Mouse (Mus musculus) C2C12 (cell line): ENCODE measurements at regions not wholly inside any gene's neighbourhood (a gene's known extent, or its start where the extent isn't known, plus 50 kb on each side); places are given as distances from the start of the nearest gene placed in this dataset.
A peak's percentile ranks its signal among the peaks of the same experiment; 100 is the strongest.

Experiments
- H3K27me3 ChIP-seq: one replicate; pipeline ENCODE4 v1.6.1; 2011; ENCODE audit not compliant: control insufficient read depth, insufficient read depth, insufficient read length
- H3K36me3 ChIP-seq: one replicate; pipeline ENCODE4 v1.6.1; 2011; ENCODE audit not compliant: control insufficient read depth, insufficient read depth
- H3K4me3 ChIP-seq: one replicate; pipeline ENCODE4 v1.5.1; 2011; ENCODE audit warnings: mild to moderate bottlenecking, control low read depth; ENCODE audit not compliant: poor library complexity, insufficient read depth, severe bottlenecking
- H3K79me2 ChIP-seq: one replicate; pipeline ENCODE4 v1.6.1; 2011; ENCODE audit not compliant: control insufficient read depth, insufficient read depth
- H3K79me3 ChIP-seq: one replicate; pipeline ENCODE4 v1.6.1; 2011; ENCODE audit warnings: low read depth, control low read depth
- H3ac ChIP-seq: one replicate; pipeline ENCODE3; 2011; ENCODE audit warnings: low read depth; ENCODE audit not compliant: control insufficient read depth, insufficient read length
- CEBPB ChIP-seq: IDR thresholded peaks from one replicate; pipeline ENCODE4 v1.6.1; 2011; ENCODE audit warnings: low read depth, mild to moderate bottlenecking, control low read depth, moderate library complexity
- CTCF ChIP-seq: IDR thresholded peaks from one replicate; pipeline ENCODE4 v1.5.1; 2011; ENCODE audit not compliant: control insufficient read depth, insufficient read depth, insufficient read length
- FOSL1 ChIP-seq: IDR thresholded peaks from one replicate; pipeline ENCODE4 v1.8.0; 2011; ENCODE audit warnings: mild to moderate bottlenecking, low read length; ENCODE audit not compliant: poor library complexity, insufficient read depth, severe bottlenecking
- MAX ChIP-seq: IDR thresholded peaks from one replicate; pipeline ENCODE4 v1.6.1; 2011; ENCODE audit warnings: mild to moderate bottlenecking, control low read depth
- MYOD1 ChIP-seq: IDR thresholded peaks from one replicate; pipeline ENCODE4 v1.6.1; 2011; ENCODE audit warnings: low read depth; ENCODE audit not compliant: control insufficient read depth, insufficient read length
- MYOG ChIP-seq: IDR thresholded peaks from one replicate; pipeline ENCODE4 v1.6.1; 2011; ENCODE audit not compliant: control insufficient read depth, insufficient read length; ENCODE audit errors: extremely low read depth
- USF1 ChIP-seq: IDR thresholded peaks from one replicate; pipeline ENCODE4 v1.6.1; 2011; ENCODE audit warnings: low read depth, mild to moderate bottlenecking, control low read depth, moderate library complexity

DNA sequence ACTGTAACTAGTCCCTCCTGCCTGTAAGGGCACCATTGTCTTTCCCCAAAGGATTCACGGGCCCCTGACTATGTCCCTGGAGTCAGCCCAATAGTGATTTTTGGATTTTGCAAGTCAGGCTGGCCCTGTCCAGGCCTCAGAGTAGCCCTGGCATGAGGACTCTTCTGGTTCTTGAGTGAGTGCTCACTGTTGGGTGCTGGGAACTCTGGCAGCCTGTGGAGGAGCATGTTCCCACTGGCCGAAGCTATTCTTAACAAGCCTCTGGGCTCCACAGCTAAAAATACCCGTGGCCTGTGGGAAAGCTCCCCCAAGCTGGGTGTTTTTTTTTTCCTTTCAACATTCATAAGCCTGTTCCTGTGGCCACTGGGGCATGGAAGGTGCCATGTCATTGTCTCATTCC, 60.0 kb upstream of the Ccnd1 start:
- H3K36me3 ChIP-seq = no peaks in the 10 kb centered on the region
- no peak overlapping the region for H3K4me3 ChIP-seq
- H3K79me2 ChIP-seq = no peaks in the 10 kb centered on the region
- no peaks in the 10 kb centered on the region for H3K27me3 ChIP-seq
- H3K79me3 ChIP-seq = no peaks in the 10 kb centered on the region
- no peak overlapping the region for H3ac ChIP-seq
- TF ChIP-seq MAX (no peak), FOSL1 (no peak), CTCF (no peak), CEBPB (no peak), USF1 (no peak), MYOD1 (no peak), MYOG (no peak)

DNA sequence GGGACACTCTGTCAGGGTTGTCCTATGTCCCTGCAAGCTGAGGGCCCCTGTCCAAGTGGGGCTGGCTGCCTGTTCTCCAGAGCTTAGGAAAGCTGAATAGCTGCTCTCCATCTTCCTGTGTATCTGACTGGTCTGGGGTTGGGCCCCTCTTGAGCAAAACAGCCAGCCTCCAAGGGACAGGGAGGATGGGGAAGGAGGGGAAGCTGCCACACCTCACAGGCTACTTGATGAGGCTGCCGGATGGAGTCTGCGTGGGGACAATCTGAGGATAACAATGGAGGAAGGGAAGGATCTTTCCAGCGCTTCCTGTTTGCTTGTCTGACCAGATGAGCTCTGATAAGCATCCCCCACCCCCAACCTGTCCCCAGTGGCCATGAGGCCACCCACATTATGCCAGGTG, 57.1 kb upstream of the Ccnd1 start:
- Histone ChIP-seq H3K27me3 (no peaks in the 10 kb centered on the region), H3K79me3 (no peaks in the 10 kb centered on the region), H3K36me3 (no peaks in the 10 kb centered on the region), H3K79me2 (no peaks in the 10 kb centered on the region), H3ac (no peak overlapping the region), H3K4me3 (no peak overlapping the region)
- TF ChIP-seq USF1 (no peak), CEBPB (no peak), CTCF (no peak), MYOD1 (no peak), FOSL1 (no peak)

- Histone ChIP-seq H3K79me2 (no peaks in the 10 kb centered on the region), H3ac (no peak overlapping the region), H3K79me3 (no peaks in the 10 kb centered on the region), H3K36me3 (no peaks in the 10 kb centered on the region), H3K27me3 (no peaks in the 10 kb centered on the region), H3K4me3 (no peak overlapping the region)
- TF ChIP-seq MAX (no peak), CEBPB (peak; percentile 94), FOSL1 (no peak), CTCF (no peak)
These were observed 54.5 kb upstream of the Ccnd1 start for GRCm38 (mm10) chr7:144994229-144994628.

- no peaks in the 10 kb centered on the region for H3K79me2 ChIP-seq
- H3ac ChIP-seq = no peak overlapping the region
- TF ChIP-seq MAX (no peak), MYOD1 (no peak), CEBPB (no peak), MYOG (no peak), CTCF (no peak), FOSL1 (no peak), USF1 (no peak)
- H3K36me3 ChIP-seq = no peaks in the 10 kb centered on the region
- no peaks in the 10 kb centered on the region for H3K79me3 ChIP-seq
- H3K4me3 ChIP-seq = no peak overlapping the region
- no peaks in the 10 kb centered on the region for H3K27me3 ChIP-seq
These were observed 53.8 kb upstream of the Ccnd1 start for GRCm38 (mm10) chr7:144993566-144993965.

DNA sequence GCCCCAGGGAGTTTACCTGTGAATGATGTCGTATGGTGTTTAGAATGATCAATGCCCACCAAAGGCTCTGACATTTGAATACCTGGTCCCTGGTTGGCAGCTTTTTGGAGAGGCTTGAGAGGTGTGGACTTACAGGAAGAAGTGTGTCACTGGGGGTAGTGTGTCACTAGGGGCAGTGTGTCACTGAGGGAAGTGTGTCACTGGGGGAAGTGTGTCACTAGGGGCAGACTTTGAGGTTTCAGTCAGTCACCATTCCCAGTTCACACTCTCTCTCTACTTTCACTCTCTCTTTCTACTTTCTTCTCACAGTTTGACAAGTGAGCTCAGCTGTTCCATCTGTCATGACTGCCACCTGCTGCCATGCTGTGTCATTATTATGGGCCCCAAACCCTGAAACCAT, 52.0 kb upstream of the Ccnd1 start:
- H3K27me3 ChIP-seq = no peaks in the 10 kb centered on the region
- H3K36me3 ChIP-seq = no peaks in the 10 kb centered on the region
- TF ChIP-seq FOSL1 = no peak
- no peak for TF ChIP-seq MYOG
- no peak for TF ChIP-seq CTCF
- no peak for TF ChIP-seq CEBPB
- no peak for TF ChIP-seq MYOD1
- no peak for TF ChIP-seq MAX
- no peak for TF ChIP-seq USF1
- H3ac ChIP-seq = no peak overlapping the region
- no peaks in the 10 kb centered on the region for H3K79me2 ChIP-seq
- no peak overlapping the region for H3K4me3 ChIP-seq
- no peaks in the 10 kb centered on the region for H3K79me3 ChIP-seq
